Mouse (Mus musculus) cerebellum, adult 9-10 months (tissue): ENCODE results near the gene Det1.

Experiments
- DNase-seq: peaks from one replicate; pipeline ENCODE4 v3.0.0; 2022

Gene Det1

DNA sequence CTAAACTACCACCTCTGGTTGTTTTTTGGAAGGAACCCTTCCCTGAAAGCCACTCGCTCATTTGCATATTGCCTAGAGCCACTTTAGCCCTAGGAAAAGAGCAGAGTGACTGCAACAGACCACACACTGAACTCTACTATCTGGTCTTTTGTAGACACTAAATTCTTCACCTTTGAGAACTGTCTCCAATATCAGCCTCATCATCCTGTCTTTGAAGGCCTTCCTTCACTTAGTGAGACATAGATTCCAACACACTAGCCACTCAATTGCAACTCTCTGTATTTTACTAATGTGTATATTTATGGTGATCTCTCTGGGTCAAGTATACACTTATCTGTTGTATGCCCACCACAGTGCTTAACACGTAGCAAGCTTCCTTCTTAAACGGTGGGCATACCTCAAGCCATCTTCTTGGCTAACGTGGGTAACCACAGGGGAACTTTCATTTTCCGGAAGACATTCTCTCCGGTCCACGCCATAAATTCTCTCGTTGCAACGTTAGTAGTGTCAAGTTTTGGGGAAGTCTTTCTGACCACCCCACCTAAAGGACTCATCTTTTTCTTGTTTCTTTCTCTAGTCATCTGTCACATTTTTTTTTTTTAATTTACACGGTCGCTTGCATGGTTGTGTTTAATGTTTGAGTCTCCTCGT is 872 bp downstream of the Det1 start:
- no peak for DNase-seq

DNA sequence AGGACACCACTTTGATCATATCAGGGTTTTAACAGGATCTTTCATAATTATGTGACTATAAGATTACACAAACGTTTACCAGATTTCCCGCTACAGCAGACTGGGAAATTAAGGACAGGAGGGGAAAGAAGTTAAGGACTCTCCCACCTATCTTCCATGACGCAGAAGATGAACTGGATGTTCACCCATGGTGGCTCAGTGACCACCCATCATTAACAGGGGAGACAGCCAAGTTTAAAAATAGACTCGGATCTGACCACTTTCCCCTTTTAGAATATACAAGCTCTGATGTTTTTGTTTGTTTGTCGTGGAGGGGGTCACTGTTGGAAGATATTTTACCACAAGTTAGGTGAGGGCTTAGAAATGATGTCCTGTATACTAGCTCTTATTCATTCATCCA is 5.5 kb downstream of the Det1 start:
- no peak for DNase-seq

DNA sequence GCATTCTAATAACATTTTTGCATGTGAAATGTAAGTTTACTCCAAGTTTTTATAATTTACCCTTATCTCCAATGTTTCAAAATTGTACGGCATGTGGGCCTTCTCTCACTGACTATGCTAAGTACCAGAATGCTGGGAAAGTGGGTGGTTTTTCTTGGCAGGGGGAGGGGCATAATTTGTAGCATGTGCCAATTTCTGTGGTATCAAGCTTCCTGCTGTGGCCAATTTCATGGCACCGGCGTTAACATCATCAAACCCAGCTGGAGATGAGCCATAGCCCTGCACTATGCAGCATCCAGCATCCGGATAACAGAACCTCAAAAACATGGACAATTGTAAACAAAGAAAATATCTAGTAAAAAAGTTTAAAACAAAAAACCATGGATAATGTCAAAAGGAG is 9.8 kb downstream of the Det1 start:
- no peak for DNase-seq

DNA sequence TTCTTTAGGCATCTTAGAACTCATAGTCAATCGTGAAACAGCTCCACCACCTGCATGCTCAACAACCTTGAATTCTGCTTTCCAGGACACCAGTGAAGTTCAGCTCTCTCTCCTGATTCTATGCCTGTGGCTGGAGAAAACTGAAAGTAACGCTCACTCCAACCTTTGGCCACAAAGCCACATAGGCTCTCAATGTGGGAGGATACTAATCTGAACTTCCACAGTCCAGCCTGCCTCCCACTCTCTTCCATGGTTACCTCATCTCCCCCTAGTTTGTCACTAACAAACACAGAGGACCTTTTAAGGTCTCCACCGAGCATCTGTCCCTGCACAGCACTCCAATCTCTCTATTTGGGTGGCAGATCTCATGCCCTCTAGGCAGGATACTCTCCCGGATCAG is 11.4 kb downstream of the Det1 start:
- no peak for DNase-seq

DNA sequence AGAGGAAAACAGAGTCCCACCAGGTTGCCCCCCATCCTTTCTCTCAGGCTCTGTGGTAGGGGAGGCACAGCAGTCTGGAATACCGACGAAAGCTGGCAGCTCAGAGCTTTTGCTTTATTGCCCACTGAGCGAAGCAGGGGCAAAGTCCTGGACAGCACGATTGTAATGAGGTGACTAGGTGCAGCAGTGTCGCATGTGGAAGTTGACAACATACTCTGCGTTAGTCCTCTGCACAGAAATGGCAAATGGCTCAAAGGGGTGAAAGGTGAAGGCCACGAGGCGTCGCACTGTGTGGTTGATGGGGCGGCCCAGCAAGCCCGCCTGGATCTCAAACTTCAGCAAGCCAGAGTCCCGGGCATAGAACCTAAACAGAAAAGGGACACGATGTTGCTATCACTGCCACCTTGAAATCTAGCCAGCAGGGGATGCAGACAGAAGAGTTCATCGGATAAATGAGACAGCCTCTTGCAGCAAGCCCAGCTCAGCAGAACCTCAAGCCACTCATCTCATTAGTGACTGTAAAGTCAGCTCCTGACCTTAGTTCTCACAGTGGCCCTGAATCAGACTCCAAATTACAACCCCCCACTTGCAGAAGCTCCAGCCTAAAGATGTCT is 19.2 kb downstream of the Det1 start:
- DNase-seq, result no peak

DNA sequence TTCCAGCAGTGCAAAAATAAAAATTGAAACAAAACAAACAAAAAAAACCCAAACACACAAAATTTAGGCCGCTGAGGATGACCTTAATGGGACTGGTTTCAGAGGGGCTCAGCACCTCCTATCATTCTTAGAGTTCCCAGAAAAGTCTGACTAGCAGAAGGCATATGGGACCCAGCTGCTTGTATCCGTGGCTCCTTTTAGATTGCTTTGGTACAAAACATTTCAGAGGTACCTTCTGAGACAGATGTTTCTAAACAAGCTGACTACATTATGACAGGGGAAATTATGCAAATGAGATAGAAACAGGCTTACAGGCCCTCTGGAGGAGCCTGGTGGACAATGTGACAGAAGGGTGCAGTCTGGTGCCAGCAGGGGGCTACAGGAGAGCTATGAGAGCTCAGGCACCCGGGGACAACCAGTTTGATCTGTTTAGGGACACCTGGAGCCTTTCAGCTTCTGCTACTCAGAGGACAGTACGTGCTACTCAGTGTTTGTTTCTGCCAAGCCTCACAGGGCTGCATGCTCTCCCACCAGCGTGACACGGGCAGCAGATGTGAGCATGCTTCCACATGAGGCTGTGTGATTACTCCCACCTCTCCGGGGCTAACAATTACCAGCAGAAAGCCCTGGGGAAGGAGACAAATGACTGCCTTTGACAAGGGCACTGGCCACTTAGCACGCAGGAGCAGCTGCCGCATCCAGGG is 20.2 kb downstream of the Det1 start:
- no peak for DNase-seq

DNA sequence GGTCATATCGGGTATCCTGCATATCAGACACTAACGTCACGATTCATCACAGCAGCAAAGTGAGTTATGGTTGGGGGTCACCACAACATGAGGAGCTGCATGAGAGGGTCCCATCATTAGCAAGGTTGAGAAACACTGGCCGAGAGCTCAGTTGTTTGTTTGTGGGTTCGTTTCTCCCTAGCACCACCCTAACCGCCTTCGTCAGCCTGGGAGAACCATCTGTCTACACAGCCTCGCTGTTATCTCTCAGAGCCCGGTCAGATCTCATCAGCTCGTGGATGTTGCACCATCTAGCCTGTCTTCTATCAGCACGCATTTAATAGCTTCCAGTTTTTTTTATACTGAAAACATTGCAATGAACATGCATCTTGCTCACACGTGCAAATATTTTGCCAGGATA is 28.7 kb downstream of the Det1 start:
- DNase-seq, result no peak

DNA sequence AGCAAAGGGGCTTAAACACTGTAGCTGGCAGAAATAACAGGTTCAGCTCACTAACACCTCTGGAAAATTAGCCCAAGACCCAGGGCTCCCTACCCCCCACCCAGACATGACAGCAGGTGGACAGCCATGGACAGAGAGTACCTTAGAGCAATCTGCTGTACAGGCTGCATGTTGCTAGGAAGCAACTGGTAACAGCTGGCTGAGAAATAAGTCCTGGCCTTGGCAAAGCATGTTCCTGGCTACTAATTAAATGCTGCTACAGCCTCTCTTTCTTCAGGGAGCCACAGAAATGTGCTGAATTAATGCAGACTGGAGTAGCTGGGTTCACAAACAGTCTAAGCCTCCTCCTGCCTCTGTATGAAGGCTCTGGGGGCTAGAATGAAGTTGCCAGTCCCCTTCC is 32.3 kb downstream of the Det1 start:
- no peak for DNase-seq

DNA sequence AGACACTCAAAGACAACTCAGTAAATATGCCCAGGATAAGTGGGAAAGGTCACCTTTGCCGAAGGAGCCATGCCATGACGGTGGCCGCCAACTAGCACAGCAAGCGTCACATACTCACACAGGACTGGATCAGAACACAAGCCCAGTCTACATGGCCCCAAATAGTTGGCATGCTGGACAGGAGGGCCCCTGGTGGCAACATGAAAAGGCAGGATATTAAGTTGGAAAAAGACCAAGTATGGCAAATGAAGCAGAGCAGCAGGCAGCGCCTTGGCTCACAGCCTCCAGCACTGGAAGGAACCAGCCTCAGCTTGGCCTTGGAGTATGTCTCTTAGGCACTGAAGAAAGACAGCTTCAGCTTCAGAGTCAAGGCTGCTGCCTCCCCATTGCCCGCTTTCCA is 33.3 kb downstream of the Det1 start:
- peak; percentile 70 for DNase-seq

DNA sequence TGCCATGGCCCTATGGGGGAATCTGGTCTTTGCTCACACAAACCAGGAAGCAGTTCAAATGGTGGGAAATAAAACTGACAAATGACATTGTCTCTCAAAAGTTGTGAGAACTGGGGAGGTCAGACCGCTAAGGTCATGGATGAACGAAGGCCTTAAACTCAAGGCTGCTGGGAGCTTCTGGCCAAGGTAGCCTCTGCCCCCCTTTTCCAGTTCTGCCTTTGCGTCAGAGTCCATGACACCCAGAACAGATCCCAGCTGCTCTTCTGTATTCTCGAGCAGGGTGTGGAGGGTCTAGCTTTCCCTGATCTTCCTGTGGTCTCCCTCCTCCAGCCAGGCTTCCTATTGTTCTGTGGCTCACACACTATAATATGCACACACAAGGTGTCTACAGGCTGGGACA is 39.9 kb downstream of the Det1 start:
- DNase-seq, result no peak

DNA sequence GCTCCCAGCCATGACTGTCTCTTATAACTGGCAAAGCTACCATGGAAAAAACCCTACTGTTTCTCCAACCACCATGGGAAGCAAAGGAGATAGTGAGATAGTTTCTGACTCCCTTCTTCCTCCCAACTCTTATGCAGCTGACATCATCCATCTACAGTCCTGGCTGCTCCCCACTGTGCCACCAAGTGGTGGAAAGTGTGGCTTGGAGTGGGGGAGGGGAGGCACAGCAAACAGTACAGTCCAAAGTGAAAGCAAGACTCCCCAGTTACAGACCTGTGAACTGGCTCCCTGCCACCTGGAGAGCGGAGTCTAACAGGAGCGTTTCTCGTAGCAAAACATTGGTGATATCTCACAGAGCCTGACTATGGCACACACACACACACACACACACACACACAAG is 43.2 kb downstream of the Det1 start:
- DNase-seq, result no peak

DNA sequence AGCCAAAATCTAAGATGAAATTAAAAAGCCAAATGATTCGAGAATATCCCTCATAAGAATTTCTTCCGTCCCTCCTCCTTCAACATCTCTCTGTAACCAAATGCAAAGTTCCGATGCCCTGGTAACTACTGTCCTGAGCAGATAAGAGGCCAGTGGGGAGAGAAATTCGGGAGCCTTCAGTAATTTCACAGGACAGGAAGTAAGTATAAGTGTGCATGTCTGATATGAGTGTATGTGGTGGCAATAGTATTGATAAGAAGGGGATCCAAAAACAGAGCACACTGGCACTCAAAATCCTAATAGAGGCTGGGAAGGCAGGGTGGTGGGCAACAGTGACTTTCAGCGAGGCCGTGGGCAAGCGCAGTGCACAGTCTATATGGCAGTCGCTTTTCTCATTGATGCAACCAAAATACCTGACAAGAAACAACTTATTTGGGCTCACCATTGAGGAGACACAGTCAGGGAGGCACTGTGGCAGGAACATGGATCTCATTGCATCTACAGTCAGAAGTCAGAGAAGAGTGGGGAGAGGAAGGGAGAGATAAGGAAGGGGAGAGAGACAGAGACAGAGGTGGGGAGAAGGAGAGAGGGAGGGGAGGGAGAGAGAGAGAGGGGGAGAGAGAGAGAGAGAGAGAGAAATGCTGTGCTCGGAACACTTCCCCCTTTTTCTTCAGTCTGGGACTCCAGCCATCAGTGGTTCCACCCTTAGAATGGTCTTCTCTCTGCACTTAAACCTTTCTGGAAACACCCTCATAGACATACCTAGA is 47.1 kb downstream of the Det1 start:
- DNase-seq, result no peak

DNA sequence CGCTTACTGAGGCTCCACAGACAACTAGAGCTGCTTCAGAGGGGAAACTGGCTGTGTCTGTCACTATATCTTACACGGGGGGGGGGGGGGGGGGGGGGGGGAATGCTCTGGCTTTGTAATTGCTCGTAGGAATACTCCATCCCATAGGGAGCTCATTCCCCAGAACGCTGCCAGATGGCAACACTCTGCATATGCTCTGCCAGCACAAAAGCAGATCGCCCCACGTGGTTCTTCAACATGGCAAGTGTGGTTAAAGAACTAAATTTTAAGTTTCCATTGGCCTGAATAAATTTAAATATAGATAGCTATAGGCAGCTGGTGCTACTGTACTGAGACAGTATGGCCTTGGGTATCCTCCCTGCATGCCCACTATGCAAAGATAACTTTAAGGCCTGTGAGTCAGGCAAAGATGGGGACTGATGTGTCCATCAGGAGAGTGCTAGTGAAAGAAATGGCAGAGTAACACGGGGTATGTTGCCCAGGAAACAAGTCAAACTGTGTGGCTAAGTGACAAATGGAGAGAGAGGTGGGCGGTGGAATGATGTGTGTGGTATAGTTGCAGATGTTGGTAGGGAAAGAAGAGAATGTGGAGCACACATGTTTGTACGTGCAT is 49.1 kb downstream of the Det1 start:
- DNase-seq, result no peak

DNA sequence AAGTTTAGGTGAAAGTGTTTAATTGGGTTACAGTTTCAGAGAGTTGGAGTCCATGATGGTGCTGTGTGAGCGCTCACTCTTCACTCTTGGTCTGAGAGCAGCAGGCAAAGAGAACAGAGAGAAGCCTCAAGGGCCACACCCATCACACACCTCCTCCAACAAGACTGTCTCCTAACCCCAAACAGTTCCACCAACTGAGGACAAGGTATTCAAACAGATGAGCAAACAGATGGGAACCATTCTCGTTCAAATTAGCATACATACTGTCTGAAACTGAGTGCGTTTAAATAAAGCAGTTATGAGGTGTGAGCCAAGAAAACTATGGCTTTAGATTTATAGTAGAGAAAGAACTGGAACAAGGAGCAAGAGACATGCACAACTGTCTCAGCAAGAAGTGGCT is 50.4 kb downstream of the Det1 start:
- DNase-seq, result no peak

DNA sequence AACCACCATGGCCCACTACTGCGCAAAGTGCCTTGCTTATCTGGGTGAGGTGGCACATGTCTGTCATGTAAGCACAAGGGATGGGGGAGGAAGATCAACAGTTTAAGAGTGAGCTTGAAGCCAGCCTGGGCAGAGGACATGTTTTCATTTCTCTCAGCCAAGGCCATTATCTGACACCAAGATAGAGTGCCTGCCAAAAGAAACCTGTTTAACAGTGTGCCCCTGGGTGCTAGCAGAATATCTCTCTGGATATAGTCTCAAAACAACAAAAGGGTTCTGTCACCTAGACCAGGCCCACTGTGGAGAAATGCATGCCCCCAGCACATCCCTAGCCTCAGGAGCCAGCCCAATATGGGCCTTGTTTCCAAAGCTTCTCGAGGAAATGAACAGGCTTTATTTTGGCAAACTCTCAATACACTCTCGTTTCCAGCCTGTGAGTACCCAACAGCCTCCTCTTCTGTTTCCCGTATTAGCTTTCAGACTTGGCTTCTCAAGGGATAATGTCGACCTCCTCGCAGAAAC is 52.4 kb downstream of the Det1 start:
- DNase-seq, result no peak

DNA sequence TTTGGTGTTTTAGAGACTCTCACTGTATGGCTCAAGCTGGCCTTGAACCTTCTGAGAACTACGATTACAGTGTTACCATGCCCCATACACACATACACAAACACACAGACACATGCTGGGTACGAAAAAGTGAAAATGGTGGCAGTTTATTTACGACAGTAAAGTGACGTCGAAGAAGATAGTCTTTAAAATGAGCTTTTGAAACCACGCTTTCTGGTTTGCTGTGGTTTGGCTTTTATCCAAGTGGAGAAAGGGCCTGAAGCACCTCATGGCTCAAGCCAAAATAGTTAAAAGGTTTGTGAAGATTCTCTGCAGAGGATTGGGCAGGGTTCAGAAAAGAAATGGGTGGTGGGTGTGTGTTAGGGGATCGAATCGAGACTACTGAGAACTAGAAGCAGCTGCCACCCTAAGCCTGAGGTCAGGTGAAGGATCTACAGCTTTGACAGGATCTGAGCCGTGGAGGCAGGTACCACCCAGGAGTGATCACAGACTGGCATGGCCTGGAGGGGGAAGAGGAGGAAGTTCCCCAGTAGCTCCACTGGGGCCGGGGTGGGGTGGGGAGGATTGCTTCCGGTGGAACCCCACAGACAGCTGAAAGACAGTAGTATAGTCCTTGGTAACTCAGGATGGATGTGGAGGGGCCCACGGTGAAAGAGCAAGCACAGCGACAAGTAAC is 53.0 kb downstream of the Det1 start:
- no peak for DNase-seq

DNA sequence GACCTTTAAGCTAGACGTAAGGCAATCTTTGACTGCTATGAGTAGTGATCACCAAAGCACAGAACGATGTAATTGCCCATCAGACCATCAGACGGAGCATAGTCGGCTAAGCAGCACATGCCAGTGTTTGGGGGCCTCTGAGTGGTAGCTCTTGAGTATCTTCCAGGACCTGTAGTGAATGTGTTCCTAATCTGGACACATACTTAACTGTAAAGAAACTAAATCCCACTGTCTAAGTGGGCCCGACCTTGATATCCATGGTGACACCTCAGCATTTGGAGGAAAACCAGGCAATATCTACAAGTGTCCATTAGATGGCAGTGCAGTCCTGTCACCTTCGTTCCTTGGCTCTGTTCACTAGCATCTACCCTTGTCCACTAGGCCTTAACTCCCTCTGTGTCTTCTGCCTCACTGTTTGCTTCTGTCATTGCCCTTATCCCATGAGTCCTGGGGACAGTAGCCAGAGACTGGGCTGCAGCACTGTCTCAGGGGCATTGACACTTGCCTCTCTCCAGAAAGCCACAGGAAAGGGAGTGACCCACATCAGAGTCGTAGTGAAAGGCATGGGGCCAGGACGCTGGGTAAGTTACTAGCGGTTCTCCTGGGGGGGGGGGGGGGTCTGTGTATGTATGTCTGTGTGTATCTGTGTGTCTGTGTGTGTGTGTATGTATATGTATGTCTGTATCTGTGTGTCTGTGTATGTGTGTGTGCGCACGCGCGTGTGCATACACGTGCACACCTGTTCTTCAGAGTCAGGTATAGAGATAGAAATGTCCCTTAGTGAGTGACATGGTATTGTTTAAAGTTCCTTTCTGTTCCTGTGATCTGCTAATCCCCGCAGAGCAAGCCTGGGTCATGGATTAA is 55.5 kb downstream of the Det1 start:
- DNase-seq, result peak; percentile 76

DNA sequence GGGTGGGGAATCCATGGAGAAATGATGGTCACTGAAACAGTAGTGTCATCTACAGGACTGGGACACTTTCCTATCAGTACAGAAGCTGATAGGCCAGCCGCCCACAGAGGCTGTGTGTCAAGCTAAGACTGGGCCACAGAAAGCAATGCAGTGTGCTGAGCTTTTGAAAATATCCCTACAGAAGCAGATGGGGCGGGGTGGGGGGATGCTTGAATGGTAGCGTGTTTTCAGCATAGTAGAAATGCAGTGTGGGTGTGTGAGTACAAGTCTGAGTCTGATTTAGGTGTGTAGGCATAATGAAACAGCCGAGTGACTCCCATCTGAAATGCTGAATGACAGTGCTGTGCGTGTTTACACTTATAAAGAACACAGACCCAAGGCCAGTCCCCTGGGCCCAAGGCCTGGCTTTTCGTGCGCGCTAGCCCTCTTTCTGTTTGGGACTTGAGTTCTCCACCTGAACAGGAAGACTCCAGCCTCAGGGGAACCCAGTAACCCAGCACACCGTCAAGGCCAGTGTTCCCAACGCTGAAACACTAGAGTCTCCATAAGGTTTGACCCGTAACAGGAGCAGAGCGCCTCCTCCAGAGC is 59.2 kb downstream of the Det1 start:
- DNase-seq, result no peak

DNA sequence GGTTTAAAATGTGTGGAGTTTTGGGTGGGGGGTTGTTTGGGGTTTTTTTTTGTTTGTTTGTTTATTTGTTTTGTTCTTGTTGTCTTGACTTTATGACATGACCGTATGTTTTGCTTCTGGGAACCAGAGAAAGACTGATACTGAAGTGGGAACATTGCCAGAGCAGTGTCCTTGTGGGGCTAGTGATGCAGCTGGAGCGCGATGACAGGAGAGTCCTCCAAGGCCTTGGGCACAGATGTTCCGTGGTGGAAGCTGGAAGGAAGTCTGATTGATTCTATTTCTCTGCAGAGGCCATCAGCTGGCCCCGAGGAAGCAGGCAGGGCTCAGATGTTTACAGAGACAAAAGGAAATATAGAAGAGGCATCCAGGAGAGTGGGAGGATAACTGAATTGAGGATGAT is 61.2 kb downstream of the Det1 start:
- DNase-seq, result no peak

DNA sequence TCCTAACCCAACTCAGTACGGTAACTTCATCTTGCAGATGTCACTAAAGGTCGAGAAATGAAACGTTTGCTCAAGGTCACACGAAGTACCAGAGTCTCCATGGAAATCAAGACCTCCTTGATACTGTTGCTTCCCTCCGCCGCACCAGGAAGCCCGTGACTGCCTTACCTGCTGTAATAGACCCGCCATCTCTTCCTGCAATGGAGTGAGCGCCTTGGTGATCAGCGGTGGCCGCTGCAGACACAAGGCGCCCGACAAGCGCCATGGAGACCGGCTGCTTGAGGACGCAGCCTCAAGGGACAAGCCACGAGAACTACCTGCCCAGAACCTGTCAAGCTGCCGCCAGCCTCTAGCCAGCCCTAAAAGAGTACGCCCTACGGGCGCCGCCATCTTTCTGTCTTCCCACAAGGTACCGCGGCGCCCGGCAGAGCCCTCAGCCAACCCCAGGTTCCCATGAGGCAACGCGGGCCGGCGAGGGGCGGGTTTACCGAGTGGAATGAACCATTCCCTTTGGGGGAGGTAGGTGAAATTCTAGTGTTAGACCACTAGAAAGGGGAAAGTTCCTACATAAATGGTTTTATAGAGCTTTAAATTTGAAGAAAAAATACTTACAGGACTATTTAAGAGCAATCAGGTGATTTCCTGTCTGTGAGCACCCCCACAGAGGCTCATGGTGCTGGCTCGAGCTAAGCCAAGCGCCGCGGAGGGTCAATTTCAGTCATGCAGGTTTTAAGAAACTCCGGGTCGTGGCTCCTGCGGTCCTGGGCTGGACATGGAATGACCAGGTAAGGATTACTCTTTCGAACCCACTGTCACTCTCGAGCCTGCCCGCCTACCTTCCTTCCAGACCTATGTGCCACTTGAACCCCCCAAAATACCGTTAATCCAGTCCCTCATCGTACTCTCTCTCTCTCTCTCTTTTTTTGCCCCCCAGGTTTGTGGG is 64.2 kb downstream of the Det1 start, which contains the start of the genes Mrps11 and Mrpl46:
Mrps11 (plus strand) TSS at position 481 of the 943 bp plus-strand sequence.
Mrpl46 (minus strand) TSS at position 893 of the 943 bp plus-strand sequence.
- peak; percentile 88 for DNase-seq
